Mouse (Mus musculus) B cell, adult (primary cell): ENCODE measurements around the gene Olfr1158. TPM values are rescaled to one million over a fixed set of nuclear protein-coding genes. Genes with fewer than 3 reads are reported as not detected.

Experiments
- total RNA-seq: library from RNA; stranded (reverse); gene quantifications from 4 replicates; pipeline ENCODE4 v1.2.4, GENCODE M21; 2023; ENCODE audit not compliant: inconsistent age

Olfr1158 gene
- total RNA-seq: not detected in 4 replicates

DNA sequence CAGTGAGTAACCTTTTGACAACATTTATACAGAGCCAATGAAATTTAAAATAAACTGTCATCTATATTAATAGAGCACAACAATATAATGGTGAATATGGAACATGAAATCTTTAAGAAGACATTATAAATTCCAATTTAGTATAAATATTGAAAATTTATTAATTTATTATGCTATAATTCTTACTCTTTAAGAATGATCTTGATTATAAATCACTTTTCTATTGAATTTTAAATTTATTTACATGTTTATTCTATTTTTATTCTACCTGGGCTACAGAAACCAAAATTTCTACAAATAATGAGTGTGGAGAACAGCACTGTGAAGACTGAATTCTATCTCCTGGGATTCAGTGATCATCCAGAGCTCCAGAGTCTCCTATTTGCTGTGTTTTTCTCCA is at the start of gene Olfr1158:
Gene Olfr1158 (plus strand): TSS at position 301 of the 400 bp plus-strand sequence.

GRCm38 (mm10) chr2:87945037-87945436 is 44.9 kb upstream of the Olfr1158 start, which contains the start of gene Olfr1155:
Gene Olfr1155, minus strand, starts transcription at chr2:87945137.

GRCm38 (mm10) chr2:87953000-87953399 is 36.9 kb upstream of the Olfr1158 start, which contains the start of gene Olfr1156:
Gene Olfr1156, minus strand, starts transcription at chr2:87953100.

GRCm38 (mm10) chr2:87968199-87968598 is 21.7 kb upstream of the Olfr1158 start, which contains the start of gene Olfr1157:
Gene Olfr1157, minus strand, starts transcription at chr2:87968299.

DNA sequence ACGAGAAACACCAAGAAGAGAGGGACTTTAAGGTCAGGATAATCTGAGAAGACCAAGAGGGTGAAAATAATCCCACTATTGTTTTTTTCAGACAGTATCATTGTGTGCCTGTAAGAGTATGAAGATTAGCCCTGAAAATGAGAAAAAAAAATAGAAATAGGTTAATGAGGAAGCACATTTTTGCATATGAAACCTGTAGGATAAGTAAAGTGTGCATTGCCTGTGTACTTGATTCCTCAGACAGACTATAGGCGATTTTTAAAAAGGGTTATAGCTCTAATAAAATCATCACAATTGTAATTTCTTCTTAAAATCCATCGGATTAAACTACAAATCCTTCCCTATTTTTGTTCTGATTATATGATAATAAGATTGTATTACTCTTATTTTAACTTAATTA is 15.3 kb upstream of the Olfr1158 start, which contains the start of gene Olfr74:
Gene Olfr74 (minus strand): TSS at position 101 of the 400 bp plus-strand sequence.

GRCm38 (mm10) chr2:88007515-88008318 is 17.8 kb downstream of the Olfr1158 start, which contains the start of gene Olfr1160:
Gene Olfr1160, minus strand, starts transcription at chr2:88008268.

DNA sequence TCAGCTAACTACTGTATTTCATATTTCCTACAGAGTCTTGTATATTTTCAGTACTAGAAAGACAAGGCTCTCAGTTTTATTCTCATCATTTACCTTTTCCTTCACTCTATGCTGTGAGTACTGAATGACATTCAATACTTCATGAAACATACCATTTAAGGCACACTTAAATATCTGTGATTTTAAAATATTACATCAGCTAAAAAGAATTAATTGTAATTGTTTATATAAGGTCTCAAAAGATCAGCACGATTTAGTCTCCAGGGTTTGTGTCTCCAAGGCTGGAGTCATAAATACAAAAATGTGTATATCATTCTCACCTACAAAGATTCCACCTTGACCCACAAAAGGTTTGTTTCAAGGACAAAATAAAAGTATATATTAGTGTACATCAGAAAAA is 32.6 kb downstream of the Olfr1158 start, which contains the start of gene Olfr1161:
Gene Olfr1161 (plus strand): TSS at position 301 of the 400 bp plus-strand sequence.

DNA sequence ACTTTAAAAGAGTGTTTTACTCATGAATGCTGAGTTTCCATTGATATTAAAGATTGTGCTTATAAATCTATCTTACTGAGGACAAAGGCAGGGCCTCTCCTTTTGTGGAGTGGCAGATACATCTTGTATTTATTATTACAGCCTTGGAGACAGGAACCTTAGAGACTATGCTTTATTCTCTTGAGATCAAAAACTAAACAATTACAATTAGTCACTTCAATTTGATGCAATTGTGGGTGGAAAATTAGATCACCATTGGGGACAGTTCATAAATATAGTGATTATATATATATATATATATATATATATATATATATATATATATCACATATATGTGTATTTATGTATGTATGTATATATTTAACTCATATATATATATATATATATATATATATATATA is 47.7 kb downstream of the Olfr1158 start, which contains the start of gene Olfr73:
Gene Olfr73 (minus strand): TSS at position 101 of the 400 bp plus-strand sequence.

Other genes starting within 250 kb of the Olfr1158 start
- gene Olfr1140, start 246.4 kb upstream of the Olfr1158 start, total RNA-seq: not detected in 4 replicates
- not detected in 4 replicates for gene Olfr1141, start 236.1 kb upstream of the Olfr1158 start, total RNA-seq
- not detected in 4 replicates for gene Olfr152, start 210.6 kb upstream of the Olfr1158 start, total RNA-seq
- gene Olfr1143, start 189.5 kb upstream of the Olfr1158 start, total RNA-seq: not detected in 4 replicates
- not detected in 4 replicates for gene Olfr1145, start 180.3 kb upstream of the Olfr1158 start, total RNA-seq
- not detected in 4 replicates for gene Olfr1148, start 159.6 kb upstream of the Olfr1158 start, total RNA-seq
- not detected in 4 replicates for gene Olfr1150-ps1, start 146.1 kb upstream of the Olfr1158 start, total RNA-seq
- not detected in 4 replicates for gene Olfr1151, start 134.3 kb upstream of the Olfr1158 start, total RNA-seq
- not detected in 4 replicates for gene Olfr1152, start 123.6 kb upstream of the Olfr1158 start, total RNA-seq
- gene Olfr1153, start 95.2 kb upstream of the Olfr1158 start, total RNA-seq: not detected in 4 replicates
- gene Olfr1154, start 84.9 kb upstream of the Olfr1158 start, total RNA-seq: not detected in 4 replicates
- not detected in 4 replicates for gene Olfr1155, start 45.0 kb upstream of the Olfr1158 start, total RNA-seq
- not detected in 4 replicates for gene Olfr1156, start 37.0 kb upstream of the Olfr1158 start, total RNA-seq
- gene Olfr1157, start 21.8 kb upstream of the Olfr1158 start, total RNA-seq: not detected in 4 replicates
- gene Olfr74, start 15.4 kb upstream of the Olfr1158 start, total RNA-seq: not detected in 4 replicates
- not detected in 4 replicates for gene Olfr1160, start 18.2 kb downstream of the Olfr1158 start, total RNA-seq
- not detected in 4 replicates for gene Olfr1161, start 32.7 kb downstream of the Olfr1158 start, total RNA-seq
- not detected in 4 replicates for gene Olfr73, start 47.6 kb downstream of the Olfr1158 start, total RNA-seq
- gene Olfr1162, start 61.0 kb downstream of the Olfr1158 start, total RNA-seq: not detected in 4 replicates
- gene Olfr1163, start 81.7 kb downstream of the Olfr1158 start, total RNA-seq: not detected in 4 replicates
- gene Olfr1164, start 103.9 kb downstream of the Olfr1158 start, total RNA-seq: not detected in 4 replicates
- gene Olfr1166, start 138.2 kb downstream of the Olfr1158 start, total RNA-seq: not detected in 4 replicates
- not detected in 4 replicates for gene Olfr1167, start 165.1 kb downstream of the Olfr1158 start, total RNA-seq
- gene Olfr1168, start 191.8 kb downstream of the Olfr1158 start, total RNA-seq: not detected in 4 replicates
- not detected in 4 replicates for gene Olfr1170, start 238.2 kb downstream of the Olfr1158 start, total RNA-seq